Mouse (Mus musculus): Measurements from ENCODE around the gene Il1r1.

- TF ChIP-seq POLR2A (IDR thresholded peaks at IDR 0.05; ENCODE audit: insufficient read depth, low read length) (no peak), CTCF (IDR thresholded peaks at IDR 0.05; ENCODE audit: low read depth, low read length) (no peak), EP300 (IDR thresholded peaks at IDR 0.05; ENCODE audit: insufficient read depth, low read depth, low read length) (no peak)
Observed at GRCm38 (mm10) chr1:40263679-40264078, 38.8 kb downstream of the Il1r1 start.

Measured in ES-Bruce4 (cell line).